Mouse (Mus musculus): ENCODE measurements around the gene Ptpre. TPM values are rescaled to one million over a fixed set of nuclear protein-coding genes. Genes with fewer than 3 reads are reported as not detected.
"Not testable (repeated sequence)": the region's sequence is repeated elsewhere in the genome, so short reads cannot be mapped to it uniquely, and the experiment has no call there.

Ptpre gene
- polyA plus RNA-seq, 1 experiment from 2014 or later = 1.7 TPM

- H3K27me3 ChIP-seq (ENCODE audit: control insufficient read depth, insufficient read depth, low read length) = no peaks in the 10 kb centered on the region
- 73% methylated on average over 5 of the region's 5 CpGs for WGBS (ENCODE audit: insufficient replicate concordance)
- H3K4me1 ChIP-seq (ENCODE audit: control insufficient read depth, insufficient read depth, low read length) = no peaks in the 10 kb centered on the region
- H3K4me2 ChIP-seq = no peak overlapping the region
- ATAC-seq (replicated peaks; ENCODE audit: insufficient number of reproducible peaks, low FRiP score, low TSS enrichment) = no peak
- no peak overlapping the region for H3K4me3 ChIP-seq (ENCODE audit: low read depth, low read length)
- no peak overlapping the region for H3K9ac ChIP-seq (ENCODE audit: low read depth, low read length)
- no peaks in the 10 kb centered on the region for H3K36me3 ChIP-seq (ENCODE audit: control insufficient read depth, insufficient read depth, low read length)
- H3K27ac ChIP-seq (ENCODE audit: low read depth, low read length) = no peak overlapping the region
- no peaks in the 10 kb centered on the region for H3K9me3 ChIP-seq (replicated peaks; ENCODE audit: control insufficient read depth, low read length)
Observed at GRCm38 (mm10) chr7:135680334-135680733, 143.1 kb downstream of the Ptpre start.

GRCm38 (mm10) chr7:135684098-135684497, 146.8 kb downstream of the Ptpre start:
- not testable (repeated sequence) for H3K4me1 ChIP-seq (ENCODE audit: control insufficient read depth, insufficient read depth, low read length); H3K4me2 ChIP-seq; H3K9ac ChIP-seq (ENCODE audit: low read depth, low read length); H3K4me3 ChIP-seq (ENCODE audit: low read depth, low read length); H3K27ac ChIP-seq (ENCODE audit: low read depth, low read length); H3K9me3 ChIP-seq (replicated peaks; ENCODE audit: control insufficient read depth, low read length); H3K27me3 ChIP-seq (ENCODE audit: control insufficient read depth, insufficient read depth, low read length); ATAC-seq (replicated peaks; ENCODE audit: insufficient number of reproducible peaks, low FRiP score, low TSS enrichment)
- WGBS (ENCODE audit: insufficient replicate concordance) = 70% methylated on average over 4 of the region's 4 CpGs
- H3K36me3 ChIP-seq (ENCODE audit: control insufficient read depth, insufficient read depth, low read length) = peaks cover 10% of the 10 kb centered on the region

GRCm38 (mm10) chr7:135684938-135685337, 147.7 kb downstream of the Ptpre start:
- 82% methylated on average over 7 of the region's 7 CpGs for WGBS (ENCODE audit: insufficient replicate concordance)
- Histone ChIP-seq H3K9ac (ENCODE audit: low read depth, low read length) (no peak overlapping the region), H3K27ac (ENCODE audit: low read depth, low read length) (no peak overlapping the region), H3K9me3 (replicated peaks; ENCODE audit: control insufficient read depth, low read length) (no peaks in the 10 kb centered on the region), H3K36me3 (ENCODE audit: control insufficient read depth, insufficient read depth, low read length) (peaks cover 16% of the 10 kb centered on the region), H3K27me3 (ENCODE audit: control insufficient read depth, insufficient read depth, low read length) (no peaks in the 10 kb centered on the region), H3K4me2 (no peak overlapping the region), H3K4me1 (ENCODE audit: control insufficient read depth, insufficient read depth, low read length) (no peaks in the 10 kb centered on the region), H3K4me3 (ENCODE audit: low read depth, low read length) (no peak overlapping the region)
- ATAC-seq (replicated peaks; ENCODE audit: insufficient number of reproducible peaks, low FRiP score, low TSS enrichment) = no peak

- Histone ChIP-seq H3K4me1 (ENCODE audit: control insufficient read depth, insufficient read depth, low read length) (no peaks in the 10 kb centered on the region), H3K36me3 (ENCODE audit: control insufficient read depth, insufficient read depth, low read length) (peaks cover 38% of the 10 kb centered on the region), H3K9ac (ENCODE audit: low read depth, low read length) (no peak overlapping the region), H3K4me3 (ENCODE audit: low read depth, low read length) (no peak overlapping the region), H3K27me3 (ENCODE audit: control insufficient read depth, insufficient read depth, low read length) (no peaks in the 10 kb centered on the region), H3K4me2 (no peak overlapping the region), H3K9me3 (replicated peaks; ENCODE audit: control insufficient read depth, low read length) (no peaks in the 10 kb centered on the region), H3K27ac (ENCODE audit: low read depth, low read length) (no peak overlapping the region)
- ATAC-seq (replicated peaks; ENCODE audit: insufficient number of reproducible peaks, low FRiP score, low TSS enrichment) = no peak
- 93% methylated on average over 7 of the region's 7 CpGs for WGBS (ENCODE audit: insufficient replicate concordance)
Observed at GRCm38 (mm10) chr7:135689396-135689795, 152.1 kb downstream of the Ptpre start.

GRCm38 (mm10) chr7:135691941-135692340, 154.7 kb downstream of the Ptpre start:
- Histone ChIP-seq H3K4me3 (ENCODE audit: low read depth, low read length) (no peak overlapping the region), H3K4me2 (no peak overlapping the region), H3K9ac (ENCODE audit: low read depth, low read length) (no peak overlapping the region), H3K4me1 (ENCODE audit: control insufficient read depth, insufficient read depth, low read length) (no peaks in the 10 kb centered on the region), H3K36me3 (ENCODE audit: control insufficient read depth, insufficient read depth, low read length) (peaks cover 50% of the 10 kb centered on the region), H3K9me3 (replicated peaks; ENCODE audit: control insufficient read depth, low read length) (no peaks in the 10 kb centered on the region), H3K27me3 (ENCODE audit: control insufficient read depth, insufficient read depth, low read length) (no peaks in the 10 kb centered on the region), H3K27ac (ENCODE audit: low read depth, low read length) (no peak overlapping the region)
- ATAC-seq (replicated peaks; ENCODE audit: insufficient number of reproducible peaks, low FRiP score, low TSS enrichment) = no peak
- 89% methylated on average over 5 of the region's 5 CpGs for WGBS (ENCODE audit: insufficient replicate concordance)

- ATAC-seq (replicated peaks; ENCODE audit: insufficient number of reproducible peaks, low FRiP score, low TSS enrichment) = no peak
- Histone ChIP-seq H3K9me3 (replicated peaks; ENCODE audit: control insufficient read depth, low read length) (no peaks in the 10 kb centered on the region), H3K4me1 (ENCODE audit: control insufficient read depth, insufficient read depth, low read length) (no peaks in the 10 kb centered on the region), H3K27ac (ENCODE audit: low read depth, low read length) (no peak overlapping the region), H3K27me3 (ENCODE audit: control insufficient read depth, insufficient read depth, low read length) (no peaks in the 10 kb centered on the region), H3K4me2 (no peak overlapping the region), H3K36me3 (ENCODE audit: control insufficient read depth, insufficient read depth, low read length) (peaks cover 61% of the 10 kb centered on the region), H3K9ac (ENCODE audit: low read depth, low read length) (no peak overlapping the region), H3K4me3 (ENCODE audit: low read depth, low read length) (no peak overlapping the region)
- 92% methylated on average over 4 of the region's 4 CpGs for WGBS (ENCODE audit: insufficient replicate concordance)
Observed at GRCm38 (mm10) chr7:135694130-135694529, 156.8 kb downstream of the Ptpre start.

- Histone ChIP-seq H3K9me3 (replicated peaks; ENCODE audit: control insufficient read depth, low read length) (no peaks in the 10 kb centered on the region), H3K4me2 (no peak overlapping the region), H3K27me3 (ENCODE audit: control insufficient read depth, insufficient read depth, low read length) (no peaks in the 10 kb centered on the region), H3K36me3 (ENCODE audit: control insufficient read depth, insufficient read depth, low read length) (peaks cover 61% of the 10 kb centered on the region), H3K4me3 (ENCODE audit: low read depth, low read length) (no peak overlapping the region), H3K9ac (ENCODE audit: low read depth, low read length) (no peak overlapping the region), H3K27ac (ENCODE audit: low read depth, low read length) (no peak overlapping the region), H3K4me1 (ENCODE audit: control insufficient read depth, insufficient read depth, low read length) (no peaks in the 10 kb centered on the region)
- WGBS (ENCODE audit: insufficient replicate concordance) = 91% methylated on average over 5 of the region's 5 CpGs
- no peak for ATAC-seq (replicated peaks; ENCODE audit: insufficient number of reproducible peaks, low FRiP score, low TSS enrichment)
Observed at GRCm38 (mm10) chr7:135694796-135695195, 157.5 kb downstream of the Ptpre start.

GRCm38 (mm10) chr7:135696127-135696526, 158.8 kb downstream of the Ptpre start:
- no peak overlapping the region for H3K4me2 ChIP-seq
- no peaks in the 10 kb centered on the region for H3K9me3 ChIP-seq (replicated peaks; ENCODE audit: control insufficient read depth, low read length)
- no peaks in the 10 kb centered on the region for H3K4me1 ChIP-seq (ENCODE audit: control insufficient read depth, insufficient read depth, low read length)
- no peak overlapping the region for H3K27ac ChIP-seq (ENCODE audit: low read depth, low read length)
- 89% methylated on average over 4 of the region's 4 CpGs for WGBS (ENCODE audit: insufficient replicate concordance)
- H3K4me3 ChIP-seq (ENCODE audit: low read depth, low read length) = no peak overlapping the region
- no peaks in the 10 kb centered on the region for H3K27me3 ChIP-seq (ENCODE audit: control insufficient read depth, insufficient read depth, low read length)
- no peak overlapping the region for H3K9ac ChIP-seq (ENCODE audit: low read depth, low read length)
- ATAC-seq (replicated peaks; ENCODE audit: insufficient number of reproducible peaks, low FRiP score, low TSS enrichment) = no peak
- peaks cover 65% of the 10 kb centered on the region for H3K36me3 ChIP-seq (ENCODE audit: control insufficient read depth, insufficient read depth, low read length)

- H3K27me3 ChIP-seq (ENCODE audit: control insufficient read depth, insufficient read depth, low read length); H3K4me2 ChIP-seq; ATAC-seq (replicated peaks; ENCODE audit: insufficient number of reproducible peaks, low FRiP score, low TSS enrichment); H3K27ac ChIP-seq (ENCODE audit: low read depth, low read length); H3K9ac ChIP-seq (ENCODE audit: low read depth, low read length); H3K4me3 ChIP-seq (ENCODE audit: low read depth, low read length); H3K4me1 ChIP-seq (ENCODE audit: control insufficient read depth, insufficient read depth, low read length); H3K9me3 ChIP-seq (replicated peaks; ENCODE audit: control insufficient read depth, low read length): not testable (repeated sequence)
- H3K36me3 ChIP-seq (ENCODE audit: control insufficient read depth, insufficient read depth, low read length) = peaks cover 61% of the 10 kb centered on the region
- WGBS (ENCODE audit: insufficient replicate concordance) = 87% methylated on average over 5 of the region's 5 CpGs
Observed at GRCm38 (mm10) chr7:135697021-135697740, 159.9 kb downstream of the Ptpre start.
